Mouse (Mus musculus): ENCODE results near the gene Gabbr1.

DNA sequence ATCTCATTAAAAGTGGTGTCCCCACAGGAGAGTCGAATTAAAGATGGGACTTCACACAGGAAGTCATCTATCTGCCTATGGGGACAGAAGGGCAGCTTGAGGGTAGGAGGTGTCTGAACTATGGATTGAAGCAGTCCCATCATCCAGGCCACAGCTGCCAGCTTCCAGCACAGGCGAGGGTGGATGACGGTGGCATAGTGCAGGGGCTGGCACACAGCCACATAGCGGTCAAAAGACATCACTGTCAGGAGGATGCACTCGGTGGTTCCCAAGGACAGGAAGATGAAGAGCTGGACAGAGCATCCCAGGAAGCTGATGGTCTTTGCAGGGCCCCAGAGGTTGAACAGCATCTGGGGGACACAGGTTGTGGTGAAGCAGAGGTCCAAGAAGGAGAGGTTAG lies 47.5 kb downstream of the Gabbr1 start:
- TF ChIP-seq POLR2A (IDR thresholded peaks at IDR 0.05; ENCODE audit: low read depth, low read length) (no peak), CTCF (IDR thresholded peaks at IDR 0.05; ENCODE audit: borderline replicate concordance, insufficient read depth, low read length) (no peak)
